35 mouse cellular contexts compared by ENCODE assay signal in genomic region chr6:92762372-92762771, GRCm38 (mm10). TPM values are rescaled to one million over a fixed set of nuclear protein-coding genes. Genes with fewer than 3 reads are reported as not detected.
"Had no signal": no experiment of that assay in that cellular context is flagged by ENCODE, and none has a peak within 500 bp of the region (broad histone marks: within the 10 kb centered on the region; RNA-seq: fewer than 3 reads in every experiment).

No protein-coding gene starts in this region.

- H3K27ac ChIP-seq: gastrocnemius, adult 2 months; heart, adult 2 months; heart, embryonic 13.5 days; heart, embryonic 15.5 days; hindbrain, embryonic 13.5 days; hindbrain, embryonic 15.5 days; hindbrain, postnatal 0 days; kidney, embryonic 15.5 days; kidney, postnatal 0 days; limb, embryonic 10.5 days; limb, embryonic 12.5 days; liver, embryonic 13.5 days; liver, embryonic 15.5 days had no signal

- H3K4me2 ChIP-seq: heart, embryonic 11.5 days; heart, embryonic 13.5 days; heart, embryonic 15.5 days; hindbrain, embryonic 13.5 days; hindbrain, embryonic 15.5 days; kidney, embryonic 15.5 days; limb, embryonic 12.5 days; liver, embryonic 11.5 days; liver, embryonic 13.5 days; liver, embryonic 15.5 days had no signal

- H3K4me3 ChIP-seq: gastrocnemius, adult 2 months; heart, adult 2 months; heart, embryonic 13.5 days; heart, embryonic 15.5 days; hindbrain, embryonic 13.5 days; hindbrain, embryonic 15.5 days; kidney, embryonic 15.5 days; limb, embryonic 10.5 days; limb, embryonic 12.5 days; liver, embryonic 13.5 days; liver, embryonic 15.5 days had no signal

- H3K27me3 ChIP-seq: heart, embryonic 13.5 days; heart, embryonic 15.5 days; hindbrain, embryonic 13.5 days; hindbrain, embryonic 15.5 days; kidney, embryonic 15.5 days; limb, embryonic 12.5 days; liver, embryonic 13.5 days; liver, embryonic 15.5 days had no signal

- H3K9me3 ChIP-seq: heart, embryonic 13.5 days; heart, embryonic 15.5 days; hindbrain, embryonic 13.5 days; hindbrain, embryonic 15.5 days; kidney, embryonic 15.5 days; limb, embryonic 10.5 days; limb, embryonic 12.5 days; liver, embryonic 13.5 days; liver, embryonic 15.5 days had no signal

- ATAC-seq: hindbrain, postnatal 0 days; inflammation-experienced regulatory T-cells, adult 6 months; intestine, postnatal 0 days; liver, postnatal 0 days had no signal

- H3K4me1 ChIP-seq: heart, embryonic 13.5 days; heart, embryonic 15.5 days; hindbrain, embryonic 13.5 days; hindbrain, embryonic 15.5 days; kidney, embryonic 15.5 days; liver, embryonic 13.5 days; liver, embryonic 15.5 days had no signal

- H3K9ac ChIP-seq: heart, embryonic 13.5 days; heart, embryonic 15.5 days; hindbrain, embryonic 13.5 days; hindbrain, embryonic 15.5 days; kidney, embryonic 15.5 days; limb, embryonic 12.5 days; liver, embryonic 13.5 days; liver, embryonic 15.5 days; liver, postnatal 0 days had no signal

- H3K36me3 ChIP-seq: heart, embryonic 13.5 days; heart, embryonic 15.5 days; hindbrain, embryonic 13.5 days; hindbrain, embryonic 15.5 days; kidney, embryonic 15.5 days; limb, embryonic 10.5 days; limb, embryonic 12.5 days; liver, embryonic 13.5 days; liver, embryonic 15.5 days had no signal

- DNase-seq: gastrocnemius, adult 2 months; gastrocnemius, postnatal 10 days; gastrocnemius, postnatal 25 days; heart, adult 11 months; heart, adult 2 months; heart, postnatal 14 days; heart, postnatal 36 days; kidney, adult 18-20 months; kidney, adult 8-10 months; kidney, postnatal 14 days; kidney, postnatal 36 days; layer of hippocampus, adult 9-11 months; layer of hippocampus, postnatal 36 days; liver; liver, embryonic 13.5 days; liver, postnatal 0 days had no signal

RNA-seq across cellular contexts. Expression of gene A730049H05Rik, which starts 53.9 kb away (rescaled TPM):
- total RNA-seq: hematopoietic stem cell, adult 5-6 weeks; left cerebral cortex, adult 18-20 months; left cerebral cortex, postnatal 14 days; left cerebral cortex, postnatal 36 days had no signal
- polyA plus RNA-seq: heart, adult 2 months; large intestine, adult 2 months; liver, embryonic 15.5 days; liver, postnatal 0 days had no signal

RNA-seq across cellular contexts. Expression of gene Prickle2, which starts 56.4 kb away (rescaled TPM):
- polyA plus RNA-seq: inflammation-experienced regulatory T-cells, adult 6 months had no signal
